ENCODE assay signal across 8 mouse cellular contexts in the genomic region with DNA sequence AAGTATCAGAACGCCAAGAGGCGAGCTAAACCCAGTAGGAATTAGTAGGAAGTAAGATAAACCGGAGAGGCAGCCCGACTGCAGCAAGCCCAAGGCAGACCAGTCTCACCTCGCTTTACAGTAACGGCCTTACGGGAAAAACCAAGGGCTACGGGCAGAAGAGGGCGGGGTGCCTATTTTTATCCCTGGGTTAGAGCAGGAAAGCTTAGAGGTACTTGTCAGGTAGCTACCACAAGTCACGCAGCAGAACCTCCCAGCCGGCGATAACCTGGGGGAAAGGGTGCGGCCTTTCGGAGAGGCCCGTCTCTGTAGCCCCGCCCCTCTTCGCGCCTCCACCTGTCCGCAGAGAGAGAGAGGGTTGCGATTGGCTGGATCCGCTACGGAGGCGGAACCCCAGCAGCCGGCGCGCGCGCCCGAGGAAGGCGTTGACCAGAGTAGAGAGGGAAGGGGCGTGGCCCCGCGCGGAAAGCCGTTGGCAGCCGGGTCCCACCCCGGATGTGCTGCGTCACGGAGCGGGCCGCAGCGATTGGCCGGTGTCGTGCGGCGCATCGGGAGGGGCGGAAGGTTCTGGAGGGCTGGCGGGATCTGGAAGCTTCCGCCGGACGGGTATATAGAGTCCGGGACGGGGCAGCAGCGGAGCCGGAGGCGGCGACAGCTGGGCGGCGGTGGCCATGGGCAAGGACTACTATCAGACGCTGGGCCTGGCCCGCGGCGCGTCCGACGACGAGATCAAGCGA. TPM values are rescaled to one million over a fixed set of nuclear protein-coding genes. Genes with fewer than 3 reads are reported as not detected.
DNase-seq lines count a peak whose midpoint lies in the region; ATAC-seq lines count a peak whose summit lies in the region.

A gene (minus strand): TSS at position 311 of the 737 bp plus-strand sequence.
A gene (plus strand): TSS at position 533 of the 737 bp plus-strand sequence.

- H3K9me3 ChIP-seq in lung, embryonic 16.5 days (ENCODE audit: control insufficient read depth, low read length): no peaks in the 10 kb centered on the region

- H3K4me2 ChIP-seq in lung, embryonic 16.5 days (ENCODE audit: low read depth, low read length): peak within 1 kb of the TSS; percentile 67

- peaks cover 11% of the 10 kb centered on the region for H3K4me1 ChIP-seq in lung, embryonic 16.5 days (replicated peaks; ENCODE audit: control insufficient read depth, insufficient read depth, low read length)

- peak; percentile 85 to 92 for ATAC-seq in hematopoietic stem cell, adult 5-6 weeks (replicated peaks in 1 of 2; ENCODE audit: insufficient read depth in 1 of 2, low FRiP score in 2 of 2, low TSS enrichment in 1 of 2, low read depth in 1 of 2, poor library complexity in 2 of 2, severe bottlenecking in 2 of 2)
- peak; percentile 98 for ATAC-seq in lung, embryonic 16.5 days (ENCODE audit: low read depth)

- peak within 1 kb of the TSS; percentile 61 for H3K4me3 ChIP-seq in lung, embryonic 16.5 days (ENCODE audit: low read length)

- peak within 1 kb of the TSS; percentile 80 for H3K9ac ChIP-seq in lung, embryonic 16.5 days (ENCODE audit: low read length)

- no peaks in the 10 kb centered on the region for H3K27me3 ChIP-seq in lung, embryonic 16.5 days (ENCODE audit: control insufficient read depth, insufficient read depth, low read depth, low read length)

- DNase-seq in MEL-GATA-1-ER (ENCODE audit: extremely low read depth, low read depth): peak; percentile 90
- peak; percentile 99 for DNase-seq in cerebellum, adult 8-10 months
- DNase-seq in forelimb bud, embryonic 11.5 days (ENCODE audit: low read depth, low spot score): peak; percentile 99
- peak; percentile 98 for DNase-seq in layer of hippocampus, adult 9-10 months (ENCODE audit: low spot score)
- peak; percentile 98 for DNase-seq in ovary, postnatal 10 days (ENCODE audit: low spot score)
- peak; percentile 100 for DNase-seq in thymus, postnatal 10 days (ENCODE audit: low spot score in 2 of 2)

- peaks cover 26% of the 10 kb centered on the region for H3K36me3 ChIP-seq in lung, embryonic 16.5 days (ENCODE audit: control insufficient read depth, insufficient read depth, low read length)

- WGBS in lung, embryonic 16.5 days: under 1% methylated on average over 68 of the region's 69 CpGs

- H3K27ac ChIP-seq in lung, embryonic 16.5 days (ENCODE audit: low read length): peak within 1 kb of the TSS; percentile 98

RNA-seq across cellular contexts. Expression of the first gene that starts in this region (rescaled TPM):
- total RNA-seq in hematopoietic stem cell, adult 5-6 weeks (2017): 310 and 360 TPM in 2 replicates
- polyA plus RNA-seq in lung, embryonic 16.5 days (2015; fragmentation: Nextera tagmentation; extraction: Ambion mirVana): 491 and 509 TPM in 2 replicates

RNA-seq across cellular contexts. Expression of the second gene that starts in this region (rescaled TPM):
- total RNA-seq in hematopoietic stem cell, adult 5-6 weeks (2017): 68.1 and 73.6 TPM in 2 replicates
- polyA plus RNA-seq in lung, embryonic 16.5 days (2015; fragmentation: Nextera tagmentation; extraction: Ambion mirVana): 65.0 and 65.2 TPM in 2 replicates

Comparison
In these comparisons a context has a peak if more than half of its experiments do, and no peak if none do; other contexts are left out.
1. Peak in every context shown above with its lines: DNase-seq, ATAC-seq, H3K4me3 ChIP-seq and H3K27ac ChIP-seq.